Mouse (Mus musculus): ENCODE measurements around the gene Gpsm3.

The Gpsm3 gene

DNA sequence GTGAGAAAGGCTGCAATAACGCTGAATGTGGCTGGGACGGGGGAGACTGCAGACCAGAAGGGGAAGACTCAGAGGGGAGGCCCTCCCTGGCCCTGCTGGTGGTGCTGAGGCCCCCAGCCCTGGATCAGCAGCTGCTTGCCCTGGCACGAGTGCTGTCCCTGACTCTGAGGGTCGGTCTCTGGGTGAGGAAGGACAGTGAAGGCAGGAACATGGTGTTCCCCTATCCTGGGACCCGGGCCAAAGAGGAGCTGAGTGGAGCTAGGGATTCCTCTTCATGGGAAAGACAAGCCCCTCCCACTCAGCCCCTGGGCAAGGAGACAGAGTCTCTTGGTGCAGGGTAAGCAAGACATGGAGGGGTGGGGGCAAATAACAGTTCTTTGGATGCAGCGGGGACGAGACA lies 6.2 kb upstream of the Gpsm3 start:
- DNase-seq (ENCODE audit: low spot score) = no peak

- DNase-seq (ENCODE audit: low spot score) = no peak
These were observed 5.8 kb upstream of the Gpsm3 start for GRCm38 (mm10) chr17:34583819-34584218.

DNA sequence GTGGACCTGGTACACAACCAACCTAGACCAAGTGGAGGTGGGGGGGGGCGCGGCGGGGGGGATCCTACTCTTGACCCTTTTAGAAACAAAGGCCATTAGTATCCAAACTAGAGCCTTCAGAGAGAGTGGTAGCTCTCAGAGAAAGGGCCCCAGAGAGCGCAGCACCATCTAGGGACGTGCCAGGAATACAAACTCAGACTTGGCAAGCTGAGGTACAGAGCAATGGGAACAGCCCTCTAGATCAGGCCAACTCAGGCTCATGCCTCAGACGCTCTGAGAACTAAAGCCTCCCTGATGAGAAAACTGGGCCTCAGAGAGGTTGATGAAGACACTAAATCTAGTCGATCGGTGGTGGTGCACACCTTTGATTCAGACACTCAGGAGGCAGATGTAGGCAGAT lies 4.5 kb upstream of the Gpsm3 start:
- no peak for DNase-seq (ENCODE audit: low spot score)

- DNase-seq (ENCODE audit: low spot score) = no peak
These were observed 3.5 kb upstream of the Gpsm3 start for GRCm38 (mm10) chr17:34585877-34586771.

- DNase-seq (ENCODE audit: low spot score) = no peak
These were observed 2.7 kb upstream of the Gpsm3 start for GRCm38 (mm10) chr17:34586796-34587422.

DNA sequence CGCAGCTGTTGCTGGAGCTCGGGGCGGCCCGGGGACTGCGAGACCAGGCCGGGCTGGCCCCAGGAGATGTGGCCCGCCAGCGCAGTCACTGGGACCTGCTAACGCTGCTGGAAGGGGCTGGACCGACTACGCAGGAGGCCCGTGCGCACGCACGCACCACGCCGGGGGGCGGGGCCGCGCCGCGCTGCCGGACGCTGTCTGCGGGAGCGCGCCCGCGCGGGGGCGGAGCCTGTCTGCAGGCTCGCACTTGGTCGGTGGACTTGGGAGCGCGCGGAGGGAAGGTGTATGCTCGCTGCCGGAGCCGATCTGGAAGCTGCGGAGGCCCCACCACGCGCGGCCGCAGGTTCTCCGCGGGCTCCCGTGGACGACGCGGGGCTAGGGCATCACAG lies 2.2 kb upstream of the Gpsm3 start:
- peak; percentile 90 for DNase-seq (ENCODE audit: low spot score)

DNA sequence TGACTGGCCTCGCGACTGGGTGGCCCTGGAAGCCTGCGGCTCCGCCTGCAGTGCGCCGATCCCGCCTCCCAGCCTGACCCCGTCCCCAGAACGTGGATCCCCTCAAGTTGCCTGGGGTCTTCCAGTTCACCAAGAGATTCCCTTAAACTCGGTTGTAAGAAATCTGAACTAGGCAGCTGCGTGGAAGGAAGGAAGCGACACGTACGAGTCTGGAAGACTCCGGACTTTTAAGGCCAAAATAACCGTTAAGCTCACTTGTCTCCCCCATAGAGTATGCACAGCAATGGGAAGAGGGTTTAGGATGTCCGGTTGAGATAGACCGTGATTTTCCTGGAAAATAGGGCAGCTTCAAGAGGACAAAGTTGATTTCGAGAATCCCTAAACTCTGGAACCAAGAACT lies 1.8 kb upstream of the Gpsm3 start:
- DNase-seq (ENCODE audit: low spot score) = no peak

DNA sequence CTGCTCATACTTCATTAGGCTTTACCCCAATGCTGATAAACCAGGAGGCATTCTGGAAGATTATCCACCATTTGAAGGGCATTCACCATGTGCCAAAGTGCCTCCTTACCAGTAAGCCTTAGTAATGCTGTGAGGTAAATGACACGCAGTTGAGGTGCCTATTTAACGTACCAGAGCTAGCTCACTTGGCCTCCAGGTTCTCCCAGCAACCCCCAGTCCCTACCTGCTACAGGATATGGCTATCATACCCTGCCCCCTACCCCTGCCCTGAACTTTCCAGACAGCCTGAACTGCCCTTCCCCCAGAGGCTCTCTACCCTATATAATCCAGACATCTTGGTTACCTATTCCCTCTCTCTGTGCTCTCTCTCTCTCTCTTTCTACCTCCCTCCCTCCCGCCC lies 839 bp upstream of the Gpsm3 start:
- no peak for DNase-seq (ENCODE audit: low spot score)

GRCm38 (mm10) chr17:34589206-34589605 lies 400 bp upstream of the Gpsm3 start:
- DNase-seq (ENCODE audit: low spot score) = no peak

- no peak for DNase-seq (ENCODE audit: low spot score)
These were observed 765 bp downstream of the Gpsm3 start for GRCm38 (mm10) chr17:34590154-34590987.

GRCm38 (mm10) chr17:34591029-34591993 lies 1.7 kb downstream of the Gpsm3 start, which contains the start of gene Pbx2:
TSS of gene Pbx2 (plus strand) at chr17:34591266.
- DNase-seq (ENCODE audit: low spot score) = no peak

DNA sequence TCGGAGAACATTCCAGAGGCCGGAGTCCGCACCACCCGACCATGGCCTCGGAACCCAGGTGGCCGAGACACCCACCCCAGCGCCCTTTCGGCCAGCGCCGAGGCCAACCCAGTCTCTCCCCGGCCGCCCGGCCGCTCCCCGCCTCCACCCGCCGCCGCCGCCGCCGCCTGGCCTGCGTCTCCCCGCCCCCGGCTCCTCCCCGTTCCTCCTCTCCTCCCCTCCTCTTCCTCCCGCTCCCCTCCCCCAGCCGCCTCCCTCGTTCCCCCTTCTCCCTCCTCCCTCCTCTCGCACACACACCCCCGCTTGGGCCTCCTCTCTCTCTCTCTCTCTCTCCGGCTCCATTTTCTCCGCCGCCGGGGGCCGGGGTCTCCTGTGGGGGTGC lies 2.4 kb downstream of the Gpsm3 start:
- no peak for DNase-seq (ENCODE audit: low spot score)

DNA sequence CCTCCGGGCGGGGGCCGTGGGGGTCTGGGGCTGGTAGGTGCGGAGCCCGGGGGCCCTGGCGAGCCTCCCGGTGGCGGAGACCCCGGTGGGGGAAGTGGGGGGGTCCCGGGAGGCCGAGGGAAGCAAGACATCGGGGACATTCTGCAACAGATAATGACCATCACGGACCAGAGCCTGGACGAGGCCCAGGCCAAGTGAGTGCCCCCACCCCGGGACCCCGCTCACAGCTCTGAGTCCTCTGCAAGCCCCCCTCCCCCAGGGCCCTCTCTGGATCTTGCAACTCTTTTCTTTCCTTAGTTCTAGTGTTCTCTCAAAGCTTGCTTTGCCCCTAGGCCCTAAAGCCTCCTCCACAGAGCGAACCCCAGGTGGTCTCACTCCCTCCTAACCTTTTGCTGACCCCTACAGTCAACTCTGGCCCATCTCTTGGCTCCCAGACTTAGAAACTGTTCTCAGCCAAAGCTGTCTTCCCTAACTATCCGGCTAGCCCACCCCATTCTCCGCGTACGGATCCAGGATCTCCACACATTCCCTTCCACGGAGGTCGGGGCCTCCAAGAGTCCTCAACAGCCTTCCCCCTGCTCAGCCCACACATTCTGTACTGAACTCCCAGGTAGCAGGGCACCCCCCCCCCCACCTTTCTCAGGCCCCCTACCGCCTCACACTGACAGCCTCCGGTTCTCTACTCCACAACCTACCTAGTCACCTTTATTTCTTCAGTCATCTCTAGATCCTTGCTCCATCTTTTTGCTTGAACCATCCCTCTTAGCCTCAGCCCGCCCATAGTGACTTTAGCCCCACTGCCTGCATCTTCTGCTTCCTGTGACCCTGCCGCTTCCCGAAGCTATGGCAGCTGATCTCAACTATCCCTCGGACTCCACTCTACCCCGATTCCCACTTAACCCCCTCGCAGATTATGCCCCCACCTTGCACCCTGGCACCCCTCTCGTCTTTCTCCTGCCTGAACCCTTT lies 3.3 kb downstream of the Gpsm3 start:
- DNase-seq (ENCODE audit: low spot score) = no peak

GRCm38 (mm10) chr17:34593752-34594525 lies 4.3 kb downstream of the Gpsm3 start:
- DNase-seq (ENCODE audit: low spot score) = no peak

DNA sequence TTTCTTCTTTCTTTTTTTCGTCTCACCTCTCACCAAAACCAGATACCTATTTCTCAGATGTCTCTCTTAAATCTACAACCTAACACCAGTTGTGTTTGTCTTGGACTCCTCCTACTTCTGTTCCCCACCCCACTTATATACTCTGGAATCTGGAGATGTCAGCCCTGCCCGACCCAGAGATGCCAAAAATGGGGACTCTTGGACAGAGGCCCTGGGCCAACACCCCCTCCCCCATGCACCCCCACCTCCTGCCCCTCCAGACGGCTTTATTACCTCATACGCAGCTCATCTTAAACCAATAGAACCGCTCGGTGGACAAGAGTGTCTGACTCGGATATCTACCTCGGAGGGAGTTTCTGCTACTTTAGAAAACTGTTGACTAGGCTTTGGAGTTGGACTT lies 6.5 kb downstream of the Gpsm3 start:
- DNase-seq (ENCODE audit: low spot score) = no peak

DNA sequence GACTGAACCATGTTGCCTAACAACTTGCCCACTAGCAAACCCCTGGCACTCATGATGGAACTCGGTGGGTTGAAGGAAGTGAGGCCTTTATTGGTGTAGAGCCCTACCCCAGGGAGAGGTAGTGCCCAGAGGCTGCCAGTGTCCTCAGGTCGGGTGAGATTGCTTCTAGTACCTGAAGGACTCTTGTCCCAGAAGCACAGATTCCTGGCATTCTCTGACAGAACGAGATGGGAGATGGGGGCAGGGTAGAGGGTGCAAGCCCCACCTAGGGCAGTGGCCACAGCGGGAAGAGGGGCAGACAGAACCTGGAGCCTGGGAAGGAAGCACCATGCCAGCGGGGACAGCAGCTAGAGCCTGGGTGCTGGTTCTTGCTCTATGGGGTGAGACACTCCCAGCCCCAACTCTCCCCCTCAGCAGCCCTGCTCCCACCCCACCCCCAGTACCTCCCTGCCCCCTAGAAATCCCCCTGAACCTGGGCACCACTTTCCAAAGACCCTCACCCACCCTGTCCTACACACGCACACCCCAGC lies 8.0 kb downstream of the Gpsm3 start, which contains the start of gene Ager:
Gene Ager, plus strand, starts transcription at position 297 of the 530 bp plus-strand sequence.
- DNase-seq (ENCODE audit: low spot score) = no peak

- no peak for DNase-seq (ENCODE audit: low spot score)
These were observed 10.3 kb downstream of the Gpsm3 start for GRCm38 (mm10) chr17:34599891-34600290.

GRCm38 (mm10) chr17:34601796-34602195 lies 12.2 kb downstream of the Gpsm3 start:
- no peak for DNase-seq (ENCODE audit: low spot score)
